Mouse (Mus musculus) large intestine, adult 2 months (tissue): ENCODE measurements around the gene Kat2a. TPM values are rescaled to one million over a fixed set of nuclear protein-coding genes. Genes with fewer than 3 reads are reported as not detected.

ENCODE experiments used
- DNase-seq: peaks from one replicate; pipeline ENCODE4 v3.0.0-alpha.2; 2012; ENCODE audit warnings: low read depth, low spot score
- whole genome bisulfite sequencing: fragments of 180-500 bp; shearing (Covaris S2); methylation state at CpG from one replicate; pipeline ENCODE4 v1.1.7; 2018; 5-methylcytosine and 5-hydroxymethylcytosine counted together
- polyA plus RNA-seq: library from polyadenylated mRNA; depleted of rRNA; stranded (reverse); fragments of >200 nt; gene quantifications from 2 replicates; pipeline ENCODE4 v1.2.3, GENCODE M21; 2012

Gene Kat2a
- polyA plus RNA-seq, 1 experiment: 23.5 TPM

DNA sequence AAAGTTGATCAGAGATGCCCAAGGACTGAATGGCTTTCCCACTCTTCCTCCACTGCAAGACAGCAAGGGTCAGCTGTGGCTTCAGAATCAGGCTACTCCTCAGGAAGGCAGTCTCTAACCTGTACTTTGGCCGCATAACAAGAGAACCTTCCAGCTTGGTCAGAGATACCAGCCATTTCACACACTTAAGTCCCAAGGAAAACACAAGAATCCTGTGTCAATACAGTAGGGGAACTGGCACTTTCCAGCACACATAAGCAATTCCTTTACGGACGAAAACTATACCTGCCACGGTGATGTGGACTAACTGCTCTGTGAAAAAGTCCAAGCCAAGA, 24.4 kb upstream of the Kat2a start:
- no peak for DNase-seq
- 31% methylated on average over 4 of the region's 4 CpGs for WGBS

DNA sequence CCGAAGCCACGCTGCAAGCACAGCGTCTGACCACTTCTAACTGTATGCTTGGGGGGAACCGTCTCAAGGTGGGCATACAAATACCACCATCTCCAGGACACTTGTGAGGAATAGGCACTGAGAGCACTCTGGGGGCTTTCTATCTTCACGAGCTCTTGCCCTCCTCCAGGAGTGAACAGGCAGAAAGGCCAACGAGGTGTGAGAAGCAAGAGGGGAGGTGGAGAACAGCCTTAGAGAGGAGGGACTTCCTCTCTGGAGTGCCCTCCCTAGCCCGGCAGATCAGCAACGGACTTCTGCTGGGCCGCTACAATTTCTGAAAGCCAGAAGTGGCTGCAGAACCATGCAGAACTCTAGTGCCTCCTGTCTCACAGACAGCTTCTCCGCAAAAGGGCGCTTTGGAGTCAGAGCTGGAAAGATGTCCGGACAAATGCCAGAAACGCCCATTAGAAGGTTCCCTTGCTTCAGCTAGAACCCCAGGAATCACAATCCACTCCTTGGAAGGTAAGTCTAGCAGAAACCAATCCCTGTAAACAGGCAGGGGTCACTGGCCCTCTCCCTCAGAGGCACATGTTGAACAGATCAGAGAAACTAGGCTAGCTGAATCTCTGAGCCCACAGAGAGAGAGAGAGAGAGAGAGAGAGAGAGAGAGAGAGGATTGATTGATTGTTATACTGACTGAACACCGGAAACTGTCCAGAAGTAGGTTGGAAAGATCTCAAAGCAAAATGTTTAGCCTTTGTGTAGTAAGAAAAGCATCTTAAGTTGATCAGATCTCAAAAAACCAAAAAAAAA, 23.9 kb upstream of the Kat2a start:
- DNase-seq: no peak
- whole genome bisulfite sequencing: 66% methylated on average over 14 of the region's 14 CpGs

DNA sequence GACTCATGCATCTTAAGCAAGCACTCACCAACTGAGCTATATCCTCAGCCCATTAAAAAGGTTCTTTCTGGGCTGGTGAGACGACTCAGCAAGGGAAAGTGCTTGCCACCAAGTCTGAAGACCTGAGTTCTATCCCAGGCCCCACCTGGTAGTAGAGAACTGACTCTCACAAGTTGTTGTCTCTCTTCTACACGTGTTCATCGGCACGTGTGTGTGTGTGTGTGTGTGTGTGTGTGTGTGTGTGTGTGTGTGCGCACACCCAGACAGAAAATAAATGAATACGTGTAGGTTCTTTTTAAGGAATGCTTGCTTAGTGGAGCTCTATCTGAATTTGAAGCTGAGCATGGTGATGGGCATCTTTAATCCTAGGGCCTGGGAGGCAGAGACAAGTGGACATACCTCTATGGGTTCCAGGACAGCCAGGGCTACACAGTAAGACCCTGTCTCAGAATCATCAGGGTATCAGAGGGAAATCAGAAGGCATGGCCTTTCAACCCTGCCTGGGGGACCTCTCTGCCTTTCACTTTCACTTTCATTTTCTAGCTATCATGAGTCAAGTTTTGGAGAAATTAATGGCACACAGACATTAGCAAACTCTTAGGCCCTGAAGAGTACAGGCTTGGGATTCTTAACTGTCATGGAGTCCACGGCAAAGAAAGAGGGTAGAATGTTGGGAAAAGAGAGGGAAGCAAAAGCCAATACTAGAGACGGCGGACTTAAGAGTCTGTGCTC, 23.0 kb upstream of the Kat2a start:
- 81% methylated on average over 9 of the region's 9 CpGs for WGBS
- DNase-seq: no peak

DNA sequence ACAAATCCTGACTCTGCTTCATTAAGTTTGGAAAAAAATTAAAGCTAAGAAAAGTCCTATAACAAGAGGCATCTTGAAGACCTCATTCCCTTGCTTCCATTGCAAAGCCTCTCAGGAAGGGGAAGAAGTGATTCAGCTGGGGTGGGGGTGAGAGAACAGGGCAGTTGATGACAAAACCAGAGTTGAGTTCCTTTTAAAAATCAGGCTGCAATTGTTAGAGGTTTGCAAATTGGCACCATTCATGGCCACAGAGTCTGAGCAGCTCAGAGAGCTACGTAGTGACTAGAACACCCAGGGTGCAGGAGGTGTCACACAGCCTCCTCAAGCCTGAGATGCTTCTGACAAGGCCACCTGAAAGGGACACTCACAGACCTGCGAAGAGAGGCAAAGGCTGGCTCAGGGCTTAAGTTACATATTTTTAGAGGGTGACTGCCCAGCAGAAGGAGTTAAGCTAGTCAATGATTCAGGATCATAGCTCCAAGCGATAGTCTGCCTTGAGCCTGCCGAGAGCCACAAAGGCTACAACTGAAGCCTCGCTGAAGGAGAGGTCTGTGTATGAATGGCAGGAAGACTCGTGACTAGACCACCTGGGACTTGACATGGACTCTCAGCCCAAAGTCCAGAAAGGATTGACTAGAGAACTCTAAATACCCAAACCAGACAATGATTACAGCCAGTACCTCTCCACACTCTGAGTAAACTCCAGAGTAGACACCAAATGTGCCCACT, 18.4 kb upstream of the Kat2a start:
- WGBS: 80% methylated on average over 6 of the region's 6 CpGs

DNA sequence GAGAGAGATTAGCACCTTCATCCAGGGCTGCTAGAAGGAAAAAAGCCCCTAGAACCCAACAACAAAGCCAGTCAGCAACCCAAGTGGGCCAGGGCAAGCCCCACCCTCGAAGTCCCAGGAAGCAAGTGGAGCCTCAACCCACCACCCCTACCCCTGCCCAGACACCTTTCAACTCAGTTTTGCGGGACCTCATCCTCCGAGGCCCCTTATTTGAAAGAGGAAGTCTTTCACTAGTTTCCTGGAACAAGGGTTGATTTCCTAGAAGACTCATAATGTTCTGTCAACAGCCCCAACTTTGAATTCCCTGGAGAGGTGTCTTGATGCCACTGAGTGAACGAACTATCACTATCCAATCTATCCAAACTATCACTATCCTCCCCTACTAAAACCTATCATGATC, 17.7 kb upstream of the Kat2a start:
- DNase-seq: no peak
- 71% methylated on average over 4 of the region's 4 CpGs for WGBS

More for the DNA sequence above, 18.4 kb upstream of the Kat2a start:
- no peak for DNase-seq

DNA sequence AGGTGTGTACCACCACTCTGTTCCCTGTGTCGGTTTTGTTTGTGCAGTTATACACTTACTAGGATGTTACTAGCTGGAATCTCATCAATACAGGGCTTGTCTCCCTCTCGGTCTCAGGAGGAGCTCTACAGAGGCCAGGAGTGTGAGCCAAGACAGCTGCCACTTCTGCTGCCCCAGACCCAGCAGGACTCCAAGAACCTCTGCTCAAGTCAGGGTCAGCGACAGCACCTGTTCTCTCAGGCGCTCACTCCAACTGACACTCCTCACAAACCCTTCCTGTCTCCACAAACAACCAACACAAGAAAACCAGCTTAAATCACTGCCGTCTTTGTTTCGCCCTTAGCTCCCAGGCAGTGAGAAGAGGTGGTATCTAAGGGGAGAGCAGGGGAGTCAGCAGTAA, 16.3 kb upstream of the Kat2a start:
- WGBS: 87% methylated on average over 6 of the region's 6 CpGs
- DNase-seq: no peak

DNA sequence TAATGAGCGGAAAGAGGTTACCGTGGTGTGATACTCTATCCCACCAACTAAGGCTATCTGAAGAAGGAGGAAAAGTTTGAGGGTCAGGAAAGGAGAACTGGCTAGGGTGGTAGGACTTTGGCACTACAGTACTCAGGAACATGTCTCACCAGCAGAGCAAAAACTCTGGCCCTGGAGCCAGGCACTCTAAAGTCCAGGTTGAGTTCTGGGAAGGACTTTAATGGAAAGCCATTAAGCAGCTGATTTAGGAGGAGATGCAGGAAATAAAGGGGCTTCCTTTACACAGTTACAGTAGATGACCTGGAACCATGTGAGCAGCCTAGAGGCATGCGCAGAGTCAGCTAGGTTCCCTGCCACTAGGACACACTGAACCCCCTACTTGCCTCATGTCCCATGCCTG, 14.9 kb upstream of the Kat2a start:
- WGBS: 95% methylated on average over 3 of the region's 3 CpGs
- DNase-seq: no peak

DNA sequence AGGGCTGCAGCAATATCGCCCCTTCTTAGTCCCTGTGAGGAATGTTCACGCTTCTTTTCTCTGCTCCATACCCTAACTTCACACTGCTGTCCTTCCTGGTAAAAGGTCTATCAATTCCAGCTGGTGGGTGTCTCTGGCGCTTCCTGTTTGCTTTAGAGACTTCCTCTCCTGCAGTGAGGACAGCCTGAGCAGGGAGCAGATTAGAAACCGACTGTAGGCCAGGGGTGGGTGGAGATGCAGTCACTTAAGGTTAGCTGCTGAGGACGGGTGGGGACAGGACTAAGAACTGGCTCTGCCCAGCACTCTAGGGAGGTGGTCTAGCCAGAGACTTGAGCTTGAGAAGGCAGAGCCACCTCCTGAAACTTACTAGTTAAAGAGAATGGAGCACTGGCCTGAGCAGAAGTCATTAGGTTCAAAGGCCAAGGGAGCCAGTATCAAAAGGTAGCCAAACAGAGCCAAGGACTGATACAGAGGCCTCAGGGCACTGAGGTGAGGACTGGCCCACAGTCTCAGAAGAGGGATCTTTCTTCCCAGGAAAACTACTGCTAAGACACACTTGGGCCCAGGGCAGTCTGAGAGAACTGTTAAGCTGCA, 12.8 kb upstream of the Kat2a start:
- DNase-seq: no peak
- 28% methylated on average over 5 of the region's 5 CpGs for WGBS

DNA sequence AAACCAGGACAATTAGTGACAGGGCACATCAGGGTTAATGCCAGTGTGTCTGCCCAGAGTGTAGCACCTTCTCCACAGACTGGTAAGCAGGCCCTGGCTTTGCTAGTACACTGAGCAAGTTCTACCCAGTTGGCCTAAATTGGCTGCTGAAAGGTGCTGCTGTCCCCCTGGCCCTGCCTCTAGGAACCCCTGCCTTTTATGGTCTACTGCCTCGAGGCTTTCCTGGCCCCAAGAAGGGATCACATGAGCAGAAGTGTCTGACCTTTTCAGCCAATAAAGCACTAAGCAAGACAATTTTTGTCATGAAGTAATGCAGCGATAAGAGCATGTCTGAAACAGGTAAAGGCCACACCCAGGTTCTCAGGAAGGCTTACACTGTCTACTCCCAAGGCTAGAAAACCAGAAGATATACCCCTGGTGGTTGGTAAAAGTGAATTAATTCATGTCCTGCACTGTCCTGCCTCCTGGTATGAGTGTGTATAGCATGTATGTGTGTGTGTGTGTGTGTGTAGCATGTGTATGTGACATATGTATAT, 10.3 kb upstream of the Kat2a start:
- 32% methylated on average over 2 of the region's 2 CpGs for WGBS
- DNase-seq: no peak

DNA sequence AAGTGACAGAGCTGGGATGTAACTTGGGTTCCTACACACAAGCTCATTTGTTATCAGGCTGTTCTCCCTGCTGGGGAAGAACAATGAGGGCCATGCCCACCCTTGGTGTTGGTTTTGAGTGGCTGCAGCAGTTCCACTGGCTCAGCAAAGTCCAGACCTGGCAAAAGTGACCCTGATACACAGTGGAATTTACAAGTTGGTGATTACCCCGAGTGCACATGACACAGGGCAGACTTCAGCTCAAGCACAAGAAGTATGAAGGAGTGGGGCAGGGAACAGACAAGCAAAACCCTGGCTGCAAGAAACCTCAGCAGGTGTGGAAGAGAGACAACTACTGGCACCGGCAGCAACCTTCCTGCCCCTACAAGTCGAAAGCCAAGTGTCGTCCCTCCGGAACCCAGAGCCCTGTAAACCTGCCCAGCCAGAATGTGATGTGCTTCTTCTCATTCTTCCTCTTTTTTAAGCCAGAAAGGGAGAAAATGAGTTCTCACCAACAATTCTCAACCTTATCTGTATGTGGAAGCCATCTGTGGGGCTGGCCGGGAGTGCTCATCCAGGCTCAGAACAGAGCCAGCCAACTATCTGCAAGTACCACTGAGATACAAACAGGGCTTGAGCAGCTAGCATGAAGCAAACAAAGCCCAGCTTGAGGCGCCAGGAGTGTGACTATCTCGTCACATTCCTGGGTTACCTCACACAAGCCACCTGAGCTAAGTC, 9.7 kb upstream of the Kat2a start:
- no peak for DNase-seq
- WGBS: 63% methylated on average over 8 of the region's 8 CpGs

DNA sequence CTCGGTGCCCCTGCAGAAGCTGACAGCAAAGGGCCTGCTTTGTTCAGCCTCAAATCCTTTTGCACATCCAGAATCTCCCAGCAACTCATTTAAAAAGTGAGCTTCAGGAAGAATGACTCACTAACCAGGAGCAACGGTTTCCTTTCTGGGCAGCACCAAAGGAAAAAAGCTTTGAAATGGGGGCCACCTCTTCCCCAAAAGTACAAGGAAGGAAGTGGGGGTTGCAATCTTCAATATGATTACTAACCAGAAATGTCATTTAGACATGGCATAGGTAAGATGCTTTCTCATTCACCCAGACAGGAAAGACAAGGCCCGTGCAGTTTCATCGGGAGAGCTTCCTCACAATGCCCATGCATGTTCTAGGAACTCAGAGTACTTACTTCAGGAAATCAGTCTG, 9.0 kb upstream of the Kat2a start:
- whole genome bisulfite sequencing: 56% methylated on average over 4 of the region's 4 CpGs
- DNase-seq: no peak

DNA sequence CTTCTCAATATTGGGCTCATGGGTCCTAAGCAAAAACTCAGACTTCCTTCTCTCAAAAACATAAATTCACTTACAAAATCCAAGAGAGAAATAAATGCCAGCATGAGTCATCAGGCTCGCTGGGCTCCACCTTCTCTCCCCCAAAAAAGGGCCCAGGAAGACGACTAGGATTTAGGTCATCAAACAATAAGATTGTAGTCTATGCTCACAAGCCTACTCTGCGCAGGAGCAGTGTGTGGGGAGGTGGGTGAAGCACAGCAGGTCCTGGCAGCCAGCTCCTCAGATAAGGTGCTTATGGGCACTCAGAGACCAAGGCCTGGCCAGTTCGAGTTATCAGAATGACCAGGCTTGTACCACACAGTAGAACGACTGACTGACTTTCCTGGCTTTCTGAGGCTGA, 8.1 kb upstream of the Kat2a start:
- 48% methylated on average over 5 of the region's 5 CpGs for WGBS
- DNase-seq: no peak

DNA sequence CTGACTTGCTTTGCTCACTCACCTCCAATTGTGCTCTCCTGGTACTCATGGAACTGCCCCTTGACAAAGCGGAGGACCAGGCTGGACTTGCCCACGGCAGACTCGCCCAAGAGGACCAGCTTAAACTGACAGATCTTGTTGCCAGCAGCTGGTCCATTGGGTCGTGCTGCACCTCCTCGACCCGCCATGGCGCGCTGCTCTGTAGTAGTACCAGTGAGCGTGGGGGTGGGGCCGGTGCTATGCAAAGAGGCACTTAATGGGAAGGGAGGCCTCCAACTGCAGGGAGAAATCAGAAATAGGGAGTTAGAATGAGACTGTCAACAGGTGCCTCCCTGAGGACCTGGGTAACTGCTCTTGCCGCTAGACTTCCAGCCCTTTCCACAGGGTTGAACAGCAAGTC, 7.6 kb upstream of the Kat2a start:
- no peak for DNase-seq
- WGBS: 87% methylated on average over 11 of the region's 11 CpGs

DNA sequence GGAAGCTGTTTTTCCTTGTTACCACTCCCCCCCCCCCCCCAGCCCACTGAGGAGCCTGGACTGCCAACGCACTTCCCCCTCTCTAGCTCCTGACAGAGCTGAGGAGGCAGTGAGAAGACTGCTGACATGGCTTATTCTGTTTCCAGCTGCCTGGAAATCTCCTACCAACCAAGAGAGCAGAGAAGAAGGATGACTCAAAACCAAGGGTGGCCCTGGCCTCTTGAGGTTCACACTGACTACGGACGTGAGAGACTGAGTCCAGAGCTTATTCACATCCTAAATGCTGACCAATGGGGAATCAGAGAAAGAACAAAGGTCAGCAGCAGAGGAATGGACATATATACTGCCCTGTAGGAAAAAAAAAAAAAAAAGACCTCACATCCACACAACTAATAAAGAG, 7.0 kb upstream of the Kat2a start:
- DNase-seq: no peak
- 80% methylated on average over 3 of the region's 3 CpGs for WGBS

DNA sequence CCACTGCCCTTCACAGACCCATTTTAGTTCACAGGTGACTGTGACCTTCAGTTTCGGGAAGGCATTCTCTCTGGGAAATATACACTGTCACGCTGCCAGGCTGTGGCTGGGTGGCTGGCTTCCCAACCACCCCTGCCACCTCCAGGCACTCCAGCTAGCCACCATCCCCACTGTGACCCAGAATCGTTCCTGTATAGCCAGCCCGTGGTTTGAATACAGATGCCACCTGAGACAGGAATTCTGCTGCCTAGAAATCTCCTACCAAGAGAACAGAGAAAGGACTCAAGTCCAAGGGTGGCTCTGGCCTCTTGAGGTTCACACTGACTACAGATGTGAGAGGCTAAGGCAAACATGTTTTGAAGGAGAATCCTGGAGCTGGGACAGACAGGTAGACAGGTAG, 6.6 kb upstream of the Kat2a start:
- 87% methylated on average over 4 of the region's 4 CpGs for WGBS
- no peak for DNase-seq

DNA sequence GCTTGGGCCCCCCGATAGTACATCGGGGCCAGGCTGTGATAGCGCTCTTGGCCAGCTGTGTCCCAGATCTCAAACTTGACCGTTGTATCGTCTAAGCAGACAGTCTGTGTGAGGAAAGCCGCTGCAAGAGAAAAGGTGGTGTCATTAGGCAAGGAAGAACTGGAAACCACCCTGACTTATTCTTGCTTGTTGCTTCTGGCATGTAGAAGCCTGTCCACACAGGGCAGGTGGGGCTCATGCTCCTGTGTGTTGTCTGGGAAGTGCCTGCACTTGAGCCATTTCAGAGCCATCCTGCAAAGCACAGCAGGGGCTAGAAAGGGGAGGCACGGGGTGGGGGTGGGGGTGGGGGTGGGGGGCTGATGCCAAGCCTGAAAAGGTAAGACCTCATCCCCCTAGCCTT, 6.2 kb upstream of the Kat2a start:
- WGBS: 97% methylated on average over 7 of the region's 7 CpGs
- no peak for DNase-seq

DNA sequence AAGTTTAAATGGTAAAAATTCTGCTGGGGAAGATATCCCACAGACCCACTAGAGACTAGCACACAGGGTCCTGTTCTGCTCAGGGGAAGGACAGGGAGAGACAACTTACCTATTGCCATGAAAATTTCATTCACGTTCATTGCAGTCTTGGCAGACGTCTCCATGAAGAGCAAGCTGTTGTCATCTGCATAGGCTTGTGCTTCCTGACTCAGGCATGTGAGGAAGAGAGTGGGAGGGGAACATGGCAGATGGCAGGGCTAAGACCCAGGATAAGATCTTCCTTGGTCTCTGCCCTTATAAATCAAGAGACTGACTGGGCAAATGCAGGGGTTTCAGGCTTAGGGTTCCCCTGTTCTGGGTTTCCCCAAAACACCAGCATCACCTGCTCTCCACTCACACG, 4.4 kb upstream of the Kat2a start:
- no peak for DNase-seq
- 77% methylated on average over 3 of the region's 3 CpGs for WGBS

DNA sequence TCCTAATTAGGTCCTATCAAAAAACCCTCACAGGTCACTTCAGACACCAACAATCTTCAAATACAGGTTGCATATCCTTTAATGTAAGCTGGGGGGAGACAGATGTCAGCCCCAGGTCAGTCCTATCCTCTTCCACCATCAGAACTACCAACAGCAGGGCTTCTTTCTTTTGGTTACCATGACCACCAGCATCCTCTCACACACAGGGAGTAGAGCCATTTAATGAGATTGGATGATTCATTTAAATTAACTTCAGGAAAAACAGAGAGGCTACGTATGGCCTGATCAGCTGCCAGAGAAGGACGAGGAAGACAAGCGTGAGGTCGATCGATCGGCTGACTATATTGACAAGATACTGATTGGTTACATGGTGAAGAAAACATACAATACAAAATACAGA, 2.7 kb upstream of the Kat2a start:
- no peak for DNase-seq
- WGBS: 86% methylated on average over 6 of the region's 6 CpGs

DNA sequence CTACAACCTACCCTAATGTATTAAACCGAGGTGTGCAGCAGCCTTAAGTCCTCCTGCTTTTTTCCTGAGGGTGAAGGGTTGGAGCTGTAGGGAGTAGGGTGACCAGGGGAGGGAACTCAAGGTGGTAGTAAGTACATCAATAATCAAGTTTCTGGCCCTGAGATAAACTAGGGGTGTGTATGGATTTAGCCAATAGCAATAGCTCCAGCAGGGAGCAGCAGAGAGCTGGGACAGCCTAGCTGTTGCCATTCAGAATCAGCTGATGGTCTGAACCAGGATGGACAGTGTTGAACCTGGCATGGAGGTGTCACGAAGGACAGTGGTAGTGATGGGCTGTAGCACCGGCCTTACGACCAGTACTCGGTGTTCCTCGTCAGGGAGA, 2.3 kb upstream of the Kat2a start:
- no peak for DNase-seq
- 56% methylated on average over 6 of the region's 6 CpGs for WGBS
